Mouse (Mus musculus) WW6 (cell line): ENCODE data around the gene Klk1b9.
"Not testable (repeated sequence)": the region's sequence is repeated elsewhere in the genome, so short reads cannot be mapped to it uniquely, and the experiment has no call there.

ENCODE experiments used
- DNase-seq: peaks from one replicate; pipeline ENCODE4 v3.0.0-alpha.2; 2013; ENCODE audit warnings: low read depth, low spot score

The Klk1b9 gene

GRCm38 (mm10) chr7:43975761-43976160 lies at the start of gene Klk1b9:
TSS of gene Klk1b9 (plus strand) at chr7:43976061.
- DNase-seq: not testable (repeated sequence)

GRCm38 (mm10) chr7:43928521-43928920 lies 47.3 kb upstream of the Klk1b9 start:
- peak; percentile 24 for DNase-seq

GRCm38 (mm10) chr7:43932337-43932736 lies 43.5 kb upstream of the Klk1b9 start:
- DNase-seq: no peak

GRCm38 (mm10) chr7:43933440-43933839 lies 42.4 kb upstream of the Klk1b9 start, which contains the start of gene Klk15:
TSS of gene Klk15 (plus strand) at chr7:43933740.
- DNase-seq: no peak

- no peak for DNase-seq
Measured at GRCm38 (mm10) chr7:43934747-43935146, 41.1 kb upstream of the Klk1b9 start.

GRCm38 (mm10) chr7:43936551-43936950 lies 39.3 kb upstream of the Klk1b9 start:
- DNase-seq: no peak

GRCm38 (mm10) chr7:43942293-43942692 lies 33.6 kb upstream of the Klk1b9 start:
- DNase-seq: not testable (repeated sequence)

- no peak for DNase-seq
Measured at GRCm38 (mm10) chr7:43944727-43945264, 31.1 kb upstream of the Klk1b9 start.

GRCm38 (mm10) chr7:43950364-43950763 lies 25.5 kb upstream of the Klk1b9 start, which contains the start of gene Klk1b8:
TSS of gene Klk1b8 (plus strand) at chr7:43950664.
- no peak for DNase-seq

- no peak for DNase-seq
Measured at GRCm38 (mm10) chr7:43952703-43953102, 23.2 kb upstream of the Klk1b9 start.

GRCm38 (mm10) chr7:43966451-43966850 lies 9.4 kb upstream of the Klk1b9 start, which contains the start of gene Klk1b1:
TSS of gene Klk1b1 (plus strand) at chr7:43966751.
- no peak for DNase-seq

- DNase-seq: no peak
Measured at GRCm38 (mm10) chr7:43967058-43967457, 8.8 kb upstream of the Klk1b9 start.

GRCm38 (mm10) chr7:43967612-43968011 lies 8.2 kb upstream of the Klk1b9 start:
- no peak for DNase-seq

- DNase-seq: no peak
Measured at GRCm38 (mm10) chr7:43985657-43986056, 9.8 kb downstream of the Klk1b9 start.

- DNase-seq: not testable (repeated sequence)
Measured at GRCm38 (mm10) chr7:43994821-43995220, 19.0 kb downstream of the Klk1b9 start.

- DNase-seq: not testable (repeated sequence)
Measured at GRCm38 (mm10) chr7:43995577-43995976, 19.7 kb downstream of the Klk1b9 start, which contains the start of gene Klk1b11. TSS of gene Klk1b11 (plus strand) at chr7:43995877.

- DNase-seq: no peak
Measured at GRCm38 (mm10) chr7:44004847-44005246, 29.0 kb downstream of the Klk1b9 start.

- DNase-seq: not testable (repeated sequence)
Measured at GRCm38 (mm10) chr7:44011868-44012267, 36.0 kb downstream of the Klk1b9 start, which contains the start of gene Klk1b26. TSS of gene Klk1b26 (plus strand) at chr7:44012168.

GRCm38 (mm10) chr7:44014666-44015065 lies 38.8 kb downstream of the Klk1b9 start:
- not testable (repeated sequence) for DNase-seq

- DNase-seq: no peak
Measured at GRCm38 (mm10) chr7:44015071-44015470, 39.2 kb downstream of the Klk1b9 start.
